Mouse (Mus musculus): ENCODE measurements around the gene Chid1. TPM values are rescaled to one million over a fixed set of nuclear protein-coding genes. Genes with fewer than 3 reads are reported as not detected.

The Chid1 gene
- total RNA-seq, 1 experiment from 2014 or later: 26.5 TPM

- no peak for ATAC-seq (replicated peaks in 1 of 2; ENCODE audit: insufficient read depth in 1 of 2, low FRiP score in 2 of 2, low TSS enrichment in 1 of 2, low read depth in 1 of 2, poor library complexity in 2 of 2, severe bottlenecking in 2 of 2)
Measured at GRCm38 (mm10) chr7:141524271-141524670, 15.4 kb downstream of the Chid1 start.

- no peak for ATAC-seq (replicated peaks in 1 of 2; ENCODE audit: insufficient read depth in 1 of 2, low FRiP score in 2 of 2, low TSS enrichment in 1 of 2, low read depth in 1 of 2, poor library complexity in 2 of 2, severe bottlenecking in 2 of 2)
Measured at GRCm38 (mm10) chr7:141523007-141523406, 16.6 kb downstream of the Chid1 start.

GRCm38 (mm10) chr7:141519795-141520194 lies 19.9 kb downstream of the Chid1 start:
- ATAC-seq (replicated peaks in 1 of 2; ENCODE audit: insufficient read depth in 1 of 2, low FRiP score in 2 of 2, low TSS enrichment in 1 of 2, low read depth in 1 of 2, poor library complexity in 2 of 2, severe bottlenecking in 2 of 2): no peak

GRCm38 (mm10) chr7:141518926-141519325 lies 20.7 kb downstream of the Chid1 start:
- ATAC-seq (replicated peaks in 1 of 2; ENCODE audit: insufficient read depth in 1 of 2, low FRiP score in 2 of 2, low TSS enrichment in 1 of 2, low read depth in 1 of 2, poor library complexity in 2 of 2, severe bottlenecking in 2 of 2): no peak; a peak in 1 of 4 replicates

GRCm38 (mm10) chr7:141518296-141518695 lies 21.4 kb downstream of the Chid1 start:
- no peak for ATAC-seq (replicated peaks in 1 of 2; ENCODE audit: insufficient read depth in 1 of 2, low FRiP score in 2 of 2, low TSS enrichment in 1 of 2, low read depth in 1 of 2, poor library complexity in 2 of 2, severe bottlenecking in 2 of 2)

GRCm38 (mm10) chr7:141517638-141518037 lies 22.0 kb downstream of the Chid1 start:
- no peak for ATAC-seq (replicated peaks in 1 of 2; ENCODE audit: insufficient read depth in 1 of 2, low FRiP score in 2 of 2, low TSS enrichment in 1 of 2, low read depth in 1 of 2, poor library complexity in 2 of 2, severe bottlenecking in 2 of 2)

- ATAC-seq (replicated peaks in 1 of 2; ENCODE audit: insufficient read depth in 1 of 2, low FRiP score in 2 of 2, low TSS enrichment in 1 of 2, low read depth in 1 of 2, poor library complexity in 2 of 2, severe bottlenecking in 2 of 2): no peak
Measured at GRCm38 (mm10) chr7:141510681-141511191, 28.9 kb downstream of the Chid1 start.

- no peak for ATAC-seq (replicated peaks in 1 of 2; ENCODE audit: insufficient read depth in 1 of 2, low FRiP score in 2 of 2, low TSS enrichment in 1 of 2, low read depth in 1 of 2, poor library complexity in 2 of 2, severe bottlenecking in 2 of 2)
Measured at GRCm38 (mm10) chr7:141510196-141510595, 29.5 kb downstream of the Chid1 start.

- ATAC-seq (replicated peaks in 1 of 2; ENCODE audit: insufficient read depth in 1 of 2, low FRiP score in 2 of 2, low TSS enrichment in 1 of 2, low read depth in 1 of 2, poor library complexity in 2 of 2, severe bottlenecking in 2 of 2): no peak
Measured at GRCm38 (mm10) chr7:141508160-141508559, 31.5 kb downstream of the Chid1 start.

- no peak for ATAC-seq (replicated peaks in 1 of 2; ENCODE audit: insufficient read depth in 1 of 2, low FRiP score in 2 of 2, low TSS enrichment in 1 of 2, low read depth in 1 of 2, poor library complexity in 2 of 2, severe bottlenecking in 2 of 2)
Measured at GRCm38 (mm10) chr7:141506278-141506677, 33.4 kb downstream of the Chid1 start.

- ATAC-seq (replicated peaks in 1 of 2; ENCODE audit: insufficient read depth in 1 of 2, low FRiP score in 2 of 2, low TSS enrichment in 1 of 2, low read depth in 1 of 2, poor library complexity in 2 of 2, severe bottlenecking in 2 of 2): no peak
Measured at GRCm38 (mm10) chr7:141502556-141502905, 37.1 kb downstream of the Chid1 start.

GRCm38 (mm10) chr7:141501820-141502555 lies 37.7 kb downstream of the Chid1 start:
- no peak for ATAC-seq (replicated peaks in 1 of 2; ENCODE audit: insufficient read depth in 1 of 2, low FRiP score in 2 of 2, low TSS enrichment in 1 of 2, low read depth in 1 of 2, poor library complexity in 2 of 2, severe bottlenecking in 2 of 2)

GRCm38 (mm10) chr7:141497600-141497999 lies 42.1 kb downstream of the Chid1 start:
- ATAC-seq (replicated peaks in 1 of 2; ENCODE audit: insufficient read depth in 1 of 2, low FRiP score in 2 of 2, low TSS enrichment in 1 of 2, low read depth in 1 of 2, poor library complexity in 2 of 2, severe bottlenecking in 2 of 2): no peak

GRCm38 (mm10) chr7:141495940-141496339 lies 43.7 kb downstream of the Chid1 start:
- ATAC-seq (replicated peaks in 1 of 2; ENCODE audit: insufficient read depth in 1 of 2, low FRiP score in 2 of 2, low TSS enrichment in 1 of 2, low read depth in 1 of 2, poor library complexity in 2 of 2, severe bottlenecking in 2 of 2): no peak

- ATAC-seq (replicated peaks in 1 of 2; ENCODE audit: insufficient read depth in 1 of 2, low FRiP score in 2 of 2, low TSS enrichment in 1 of 2, low read depth in 1 of 2, poor library complexity in 2 of 2, severe bottlenecking in 2 of 2): no peak
Measured at GRCm38 (mm10) chr7:141495379-141495778, 44.3 kb downstream of the Chid1 start.

GRCm38 (mm10) chr7:141493729-141494128 lies 45.9 kb downstream of the Chid1 start:
- no peak for ATAC-seq (replicated peaks in 1 of 2; ENCODE audit: insufficient read depth in 1 of 2, low FRiP score in 2 of 2, low TSS enrichment in 1 of 2, low read depth in 1 of 2, poor library complexity in 2 of 2, severe bottlenecking in 2 of 2)

- no peak for ATAC-seq (replicated peaks in 1 of 2; ENCODE audit: insufficient read depth in 1 of 2, low FRiP score in 2 of 2, low TSS enrichment in 1 of 2, low read depth in 1 of 2, poor library complexity in 2 of 2, severe bottlenecking in 2 of 2)
Measured at GRCm38 (mm10) chr7:141492738-141493137, 46.9 kb downstream of the Chid1 start.

GRCm38 (mm10) chr7:141491151-141491550 lies 48.5 kb downstream of the Chid1 start:
- no peak for ATAC-seq (replicated peaks in 1 of 2; ENCODE audit: insufficient read depth in 1 of 2, low FRiP score in 2 of 2, low TSS enrichment in 1 of 2, low read depth in 1 of 2, poor library complexity in 2 of 2, severe bottlenecking in 2 of 2)

- ATAC-seq (replicated peaks in 1 of 2; ENCODE audit: insufficient read depth in 1 of 2, low FRiP score in 2 of 2, low TSS enrichment in 1 of 2, low read depth in 1 of 2, poor library complexity in 2 of 2, severe bottlenecking in 2 of 2): no peak
Measured at GRCm38 (mm10) chr7:141487141-141487540, 52.5 kb downstream of the Chid1 start.

Data from hematopoietic stem cell, adult 5-6 weeks (primary cell).